Mouse (Mus musculus) cerebellum, adult 2 months (tissue): ENCODE data around the gene Capzb.

Source experiments
- CTCF ChIP-seq: fragments of 200-500 bp; IDR thresholded peaks from 2 replicates; pipeline ENCODE4 v1.5.1; 2011; ENCODE audit warnings: low read depth, mild to moderate bottlenecking, control low read depth, low read length, moderate library complexity, borderline replicate concordance; ENCODE audit not compliant: insufficient read depth
- POLR2A ChIP-seq: fragments of 200-500 bp; IDR thresholded peaks from 2 replicates; pipeline ENCODE4 v1.6.1; 2011; ENCODE audit warnings: low read length, control low read depth, borderline replicate concordance; ENCODE audit not compliant: insufficient read depth

- TF ChIP-seq CTCF (no peak), POLR2A (no peak)
Observed at GRCm38 (mm10) chr4:139206353-139207045, 13.8 kb downstream of the Capzb start.
